ENCODE assay signal across 23 mouse cellular contexts in the genomic region with DNA sequence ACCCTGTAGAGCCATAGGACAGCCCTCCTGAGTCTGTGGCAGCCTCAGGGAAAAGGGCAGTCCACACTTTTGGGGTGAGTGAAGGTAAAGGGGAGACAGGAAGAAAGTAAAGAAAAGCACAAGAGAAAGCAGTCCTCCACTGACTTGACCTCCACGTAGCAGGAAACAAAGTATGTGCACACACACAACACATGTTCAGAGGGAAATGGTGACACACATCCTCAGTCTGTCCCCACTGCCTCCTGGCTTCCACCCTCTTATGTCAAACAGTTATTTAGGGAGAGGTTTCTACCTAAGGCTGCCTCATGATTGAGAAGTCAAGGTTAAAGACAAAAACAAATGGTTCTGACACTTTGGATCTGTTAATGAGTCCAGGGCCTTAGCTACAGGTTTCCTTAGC.
"Had no signal": no experiment of that assay in that cellular context is flagged by ENCODE, and none has a peak within 500 bp of the region (broad histone marks: within the 10 kb centered on the region; RNA-seq: fewer than 3 reads in every experiment).

No protein-coding gene starts in this region.

- H3K4me3 ChIP-seq: limb, embryonic 12.5 days; limb, embryonic 15.5 days; lung, embryonic 15.5 days; midbrain, embryonic 10.5 days; midbrain, embryonic 13.5 days; myocyte; neural tube, embryonic 13.5 days had no signal

- H3K4me1 ChIP-seq: midbrain, embryonic 10.5 days; midbrain, embryonic 13.5 days; neural tube, embryonic 13.5 days had no signal

- ATAC-seq: midbrain, embryonic 13.5 days; midbrain, embryonic 16.5 days had no signal

- DNase-seq: kidney, adult 18-20 months; kidney, adult 9 months; kidney, postnatal 14 days; kidney, postnatal 4 days; layer of hippocampus, postnatal 36 days; left cerebral cortex, postnatal 4 days; lung, adult 18-20 months; lung, postnatal 10 days; lung, postnatal 36 days; retina, postnatal 1 day; right cerebral cortex, postnatal 25 days; thymus, adult 2 months; thymus, postnatal 14 days; thymus, postnatal 4 days had no signal

- H3K27ac ChIP-seq: limb, embryonic 12.5 days; limb, embryonic 15.5 days; liver, embryonic 14.5 days; lung, embryonic 15.5 days; midbrain, embryonic 10.5 days; midbrain, embryonic 13.5 days; neural tube, embryonic 13.5 days had no signal
